Mouse (Mus musculus): ENCODE results near the gene Palm2.

The Palm2 gene

DNA sequence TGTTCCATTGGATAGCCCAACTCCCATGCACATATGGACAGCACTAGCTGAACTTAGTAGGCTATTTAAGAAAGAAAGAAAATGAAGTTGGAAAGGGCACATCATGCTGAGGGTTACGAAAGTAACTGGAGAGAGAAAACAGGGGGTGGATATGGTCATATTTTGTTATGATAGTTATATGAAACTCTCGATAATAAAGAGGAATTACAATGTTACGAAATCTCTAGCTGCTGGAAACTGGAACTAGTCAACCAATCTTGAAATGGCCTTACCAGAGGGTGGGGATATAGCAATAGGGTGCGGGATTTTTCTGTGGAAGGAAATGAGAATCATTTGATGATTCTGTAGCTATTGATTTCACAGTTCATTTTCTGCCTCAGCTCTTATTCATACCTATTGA is 180.6 kb downstream of the Palm2 start:
- DNase-seq (ENCODE audit: extremely low spot score) = no peak

DNA sequence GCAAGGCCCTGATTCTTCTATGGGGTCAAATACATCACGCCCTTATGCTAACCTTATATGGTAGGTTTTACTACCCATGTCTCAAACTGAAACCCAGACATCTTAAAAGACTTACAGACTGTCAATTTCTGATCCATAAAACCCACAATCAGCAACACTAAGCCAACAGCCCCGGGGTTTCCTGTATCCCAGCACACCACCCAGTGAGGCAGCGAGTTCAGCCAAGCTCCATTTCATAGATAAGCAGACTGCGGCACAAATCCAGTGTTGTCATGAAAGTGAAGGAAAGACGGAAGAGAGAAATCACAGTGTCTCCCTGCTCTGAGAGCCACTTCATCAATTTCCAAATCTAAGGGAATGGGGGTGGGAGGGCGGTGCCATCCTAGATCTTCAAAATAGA is 184.7 kb downstream of the Palm2 start:
- no peak for DNase-seq (ENCODE audit: extremely low spot score)

DNA sequence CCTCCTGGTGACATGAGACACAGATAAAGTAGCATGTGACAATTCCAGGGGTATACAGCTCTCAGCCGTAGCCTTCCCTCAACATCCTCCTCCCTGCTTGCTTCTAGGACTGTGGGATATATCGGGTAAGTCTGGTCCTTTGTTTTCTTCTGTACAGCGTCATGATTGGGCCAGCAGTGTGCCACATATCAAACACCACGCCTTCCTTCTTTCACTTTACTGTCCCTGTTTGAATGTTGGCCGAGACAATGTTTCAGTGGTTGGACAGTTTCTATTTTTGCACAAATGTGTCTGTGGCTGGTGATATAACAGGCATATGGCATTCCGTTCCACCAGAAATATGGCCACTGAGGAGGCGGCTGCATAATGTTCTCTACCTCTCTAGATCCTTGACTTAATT is 188.8 kb downstream of the Palm2 start:
- DNase-seq (ENCODE audit: extremely low spot score) = no peak

DNA sequence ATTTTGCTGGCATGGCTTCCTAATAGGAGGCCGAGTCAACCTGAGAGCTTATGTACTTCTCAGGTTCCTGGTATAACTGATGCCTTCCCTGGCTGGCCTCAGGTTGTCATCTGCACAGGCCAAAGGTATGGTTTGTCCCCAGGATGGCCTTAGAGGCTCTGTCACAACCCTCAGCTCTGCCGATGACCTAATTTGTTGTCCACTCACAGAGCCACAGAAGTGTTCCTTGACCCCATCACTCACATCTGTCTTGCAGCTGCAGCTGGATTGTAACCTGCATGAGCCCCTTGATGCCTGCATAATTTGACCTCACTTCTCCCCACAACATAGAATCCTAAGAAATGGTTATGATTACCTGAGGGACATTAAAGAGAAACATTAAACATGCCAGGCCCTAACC is 190.8 kb downstream of the Palm2 start:
- no peak for DNase-seq (ENCODE audit: extremely low spot score)

DNA sequence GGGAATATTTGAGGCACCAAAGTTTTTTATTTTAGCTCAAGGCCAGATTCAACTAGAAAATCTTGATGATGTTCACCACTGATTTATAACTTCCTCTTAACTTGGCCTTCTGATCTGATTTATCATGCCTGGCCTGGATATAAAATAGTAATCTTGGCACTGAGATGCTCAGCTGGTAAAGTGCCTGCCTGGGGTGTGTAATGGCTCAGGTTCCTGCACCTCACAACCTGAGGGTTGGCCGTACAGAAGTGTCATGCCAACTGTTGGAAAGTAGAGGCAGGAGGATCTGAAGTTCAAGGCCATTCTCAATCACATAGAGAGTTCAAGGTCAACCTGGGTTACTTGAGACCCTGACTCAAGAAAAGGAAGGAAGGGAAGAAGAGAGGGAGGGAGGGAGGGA is 191.3 kb downstream of the Palm2 start:
- no peak for DNase-seq (ENCODE audit: extremely low spot score)

DNA sequence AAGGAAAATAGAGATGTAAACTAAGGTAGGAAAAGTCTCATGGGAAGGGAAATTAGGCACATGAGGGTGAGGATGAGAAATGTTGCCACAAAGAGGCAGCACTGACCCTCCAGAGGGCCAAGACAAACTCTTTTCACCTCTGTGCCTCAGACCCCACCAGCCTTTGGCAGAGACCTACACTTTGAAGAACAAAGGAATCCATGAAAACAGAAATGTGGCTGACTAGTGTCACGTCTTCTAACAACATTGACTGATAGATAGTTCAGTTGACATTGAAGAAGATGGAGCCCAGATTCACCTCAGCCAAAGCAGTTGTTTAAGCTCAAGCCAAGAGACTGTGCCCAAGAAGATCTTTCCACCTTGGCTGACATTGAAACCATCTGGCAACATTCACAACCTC is 191.7 kb downstream of the Palm2 start:
- no peak for DNase-seq (ENCODE audit: extremely low spot score)

DNA sequence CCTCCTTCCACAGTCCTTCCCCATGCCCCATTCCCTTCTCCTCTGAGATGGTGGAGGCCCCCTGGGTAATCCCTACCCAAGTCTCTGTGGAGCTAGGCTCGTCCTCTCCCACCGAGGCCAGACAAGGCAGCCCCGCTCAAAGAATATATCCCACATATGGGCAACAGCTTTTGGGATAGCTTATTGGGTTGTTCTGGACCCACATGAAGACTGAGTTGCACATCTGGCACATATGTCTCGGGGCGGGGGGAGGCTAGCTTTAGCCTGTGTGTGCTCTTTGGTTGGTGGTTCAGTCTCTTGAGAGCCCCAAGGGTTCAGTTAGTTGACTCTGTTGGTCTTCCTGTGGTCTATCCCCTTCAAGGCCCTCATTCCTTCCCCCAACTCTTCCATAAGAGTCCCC is 192.9 kb downstream of the Palm2 start:
- no peak for DNase-seq (ENCODE audit: extremely low spot score)

DNA sequence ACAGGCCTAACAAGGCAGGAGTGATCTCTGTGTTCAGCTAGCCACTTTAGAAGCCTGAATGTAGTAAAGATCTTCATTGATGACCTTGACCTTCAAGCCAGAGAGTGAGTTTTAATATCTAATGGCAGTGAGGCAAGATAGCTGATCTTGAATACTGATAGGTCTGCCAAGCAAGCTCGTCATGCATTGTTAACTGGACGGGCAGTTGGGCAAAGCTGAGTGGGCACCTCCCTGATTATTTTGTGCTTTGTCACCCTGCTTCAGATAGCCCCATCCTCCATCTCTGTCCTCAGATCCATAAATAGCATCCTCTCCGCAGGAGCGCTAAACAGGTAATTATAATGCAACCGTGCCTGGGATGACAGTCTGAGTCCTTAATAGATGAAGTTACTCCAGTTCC is 198.3 kb downstream of the Palm2 start:
- DNase-seq (ENCODE audit: extremely low spot score) = no peak

DNA sequence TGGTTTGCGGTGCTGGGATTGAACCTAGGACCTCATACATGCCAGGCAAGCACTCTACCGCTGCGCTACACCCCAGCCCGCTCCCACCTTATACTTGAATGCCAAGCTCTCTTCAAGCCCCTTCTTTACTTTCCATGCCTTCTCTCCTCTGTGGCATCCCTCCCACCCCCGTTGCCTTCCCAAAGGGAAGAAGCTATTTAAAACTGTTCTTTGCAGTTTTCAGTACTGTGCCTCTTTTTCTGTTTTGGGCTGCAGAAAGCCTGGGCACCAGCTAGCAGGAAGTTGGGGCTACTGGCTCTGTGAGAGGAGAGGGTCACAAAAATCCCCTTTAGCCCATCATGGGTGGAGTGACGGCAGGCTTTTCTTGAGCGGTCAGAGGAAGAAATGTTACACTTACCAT is 199.0 kb downstream of the Palm2 start:
- DNase-seq (ENCODE audit: extremely low spot score) = no peak

DNA sequence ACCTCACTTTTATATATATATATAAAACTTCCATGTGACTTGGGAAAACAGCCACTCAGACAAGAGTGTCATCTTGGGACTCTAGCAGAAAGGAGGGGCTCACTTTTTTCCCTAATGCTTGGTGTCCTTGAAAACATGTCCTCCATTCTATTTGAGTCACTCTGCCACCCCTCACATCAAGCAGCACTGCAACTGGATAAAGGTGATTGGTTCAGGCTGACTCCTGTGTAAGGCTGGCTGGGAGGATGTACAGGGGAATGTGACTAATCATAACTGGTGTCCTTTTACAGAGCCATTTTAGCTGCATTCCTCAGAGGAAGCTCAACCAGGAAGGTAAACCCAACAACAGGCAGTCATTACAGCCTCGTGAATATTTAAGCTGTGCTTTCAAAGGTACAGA is 200.9 kb downstream of the Palm2 start:
- no peak for DNase-seq (ENCODE audit: extremely low spot score)

DNA sequence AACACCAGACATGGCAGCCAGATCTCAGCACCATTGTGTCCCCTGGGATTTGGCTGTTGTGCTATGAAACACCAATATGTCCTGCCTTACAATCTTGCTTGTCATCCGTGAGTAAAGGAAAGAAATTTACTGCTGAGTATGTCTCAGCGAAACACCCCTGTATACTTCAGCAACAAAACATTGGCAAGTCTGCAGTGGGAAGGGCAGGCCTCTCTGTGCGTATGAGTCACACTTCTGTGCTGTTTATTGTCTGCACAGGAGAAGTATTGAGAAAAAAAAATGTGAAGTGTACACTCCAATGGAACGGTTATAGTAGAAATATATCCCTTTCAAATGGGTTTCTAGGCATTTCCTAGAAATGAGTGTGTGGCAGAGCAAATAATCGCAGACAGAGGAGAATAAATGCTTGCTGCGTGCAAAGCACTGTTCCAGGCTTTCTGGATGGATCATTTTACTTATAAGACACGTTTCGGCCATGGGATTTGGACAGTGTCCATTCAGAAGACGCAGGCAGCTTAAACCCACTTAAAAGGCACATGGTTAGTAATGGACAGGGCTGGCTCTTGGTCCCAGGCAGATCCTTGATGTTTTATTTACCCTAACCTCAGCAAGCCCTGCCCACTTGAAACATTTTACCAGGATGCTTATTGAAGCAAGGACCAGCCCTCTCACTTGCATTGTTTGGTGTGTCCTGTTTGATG is 202.9 kb downstream of the Palm2 start:
- no peak for DNase-seq (ENCODE audit: extremely low spot score)

DNA sequence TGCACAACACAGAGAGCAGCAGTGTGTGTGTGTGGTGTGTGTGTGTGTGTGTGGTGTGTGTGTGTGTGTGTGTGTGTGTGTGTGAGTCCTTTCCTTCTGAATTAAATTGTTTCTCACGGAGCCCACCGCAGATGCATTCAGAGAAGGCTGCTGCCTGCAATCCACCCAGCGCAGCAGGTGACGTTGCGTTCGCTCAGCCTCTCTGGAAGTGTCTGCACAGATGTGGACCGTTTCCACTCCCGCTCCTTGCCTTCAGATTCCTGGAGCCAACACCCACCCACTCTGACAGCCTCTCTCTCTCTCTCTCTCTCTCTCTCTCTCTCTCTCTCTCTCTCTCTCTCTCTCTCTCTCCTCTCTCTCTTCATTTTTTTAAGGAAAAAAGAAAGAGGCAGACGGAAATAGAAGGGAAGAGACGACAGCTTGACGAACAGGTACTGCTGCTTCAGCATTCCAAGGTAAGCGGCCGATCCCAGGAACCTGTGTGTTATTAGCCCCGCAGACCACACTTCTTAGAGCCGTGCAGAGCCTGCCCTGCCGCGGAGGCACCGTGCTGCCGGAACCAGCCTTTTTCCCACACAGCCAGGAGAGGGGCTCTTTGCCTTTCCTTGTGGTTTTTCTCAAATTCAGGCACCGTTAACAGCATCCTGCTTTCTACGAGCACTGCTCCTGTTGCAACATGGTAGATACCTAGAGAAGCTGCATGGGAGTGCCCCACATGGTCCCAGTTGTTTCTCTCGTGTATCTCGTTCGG is 203.8 kb downstream of the Palm2 start:
- peak; percentile 29 for DNase-seq (ENCODE audit: extremely low spot score)

DNA sequence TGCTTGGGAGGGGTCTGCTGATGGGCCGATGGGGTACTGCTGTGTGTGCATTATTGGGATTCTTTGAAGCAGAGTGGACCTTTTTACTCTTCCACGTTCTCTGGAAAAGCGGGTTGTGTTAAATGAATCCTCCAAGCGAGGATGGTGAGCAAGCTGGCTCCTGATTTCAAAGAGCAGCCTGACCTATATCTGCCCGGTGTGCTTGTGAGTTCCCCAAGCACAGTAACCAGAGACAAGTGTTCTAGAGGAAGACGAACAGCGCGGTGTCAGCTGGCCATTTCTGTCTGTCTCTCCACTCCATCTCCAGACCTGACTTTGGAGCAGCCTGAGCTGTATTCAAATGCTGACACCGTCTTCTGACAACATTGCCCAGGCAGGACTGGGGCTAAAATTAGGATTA is 204.9 kb downstream of the Palm2 start:
- DNase-seq (ENCODE audit: extremely low spot score) = no peak

DNA sequence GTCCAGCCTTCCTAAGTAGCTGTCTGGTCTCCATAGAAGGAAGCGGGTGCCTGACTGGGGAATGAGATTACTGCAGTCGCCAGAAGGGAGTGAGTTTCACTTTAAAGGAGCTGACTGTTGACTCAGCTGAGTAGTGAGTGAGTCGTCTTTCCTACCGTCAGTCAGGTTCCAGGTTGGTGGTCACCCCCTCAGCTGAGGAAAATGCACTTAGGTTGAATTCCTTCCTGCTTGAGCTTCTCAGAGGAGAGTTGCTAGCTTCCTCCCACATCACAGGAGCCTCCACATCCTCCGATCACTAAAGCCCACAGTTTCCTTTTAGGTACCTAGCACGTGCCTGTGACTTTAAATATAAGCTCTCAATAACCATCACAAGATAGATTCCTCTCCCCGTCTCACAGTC is 206.2 kb downstream of the Palm2 start:
- no peak for DNase-seq (ENCODE audit: extremely low spot score)

DNA sequence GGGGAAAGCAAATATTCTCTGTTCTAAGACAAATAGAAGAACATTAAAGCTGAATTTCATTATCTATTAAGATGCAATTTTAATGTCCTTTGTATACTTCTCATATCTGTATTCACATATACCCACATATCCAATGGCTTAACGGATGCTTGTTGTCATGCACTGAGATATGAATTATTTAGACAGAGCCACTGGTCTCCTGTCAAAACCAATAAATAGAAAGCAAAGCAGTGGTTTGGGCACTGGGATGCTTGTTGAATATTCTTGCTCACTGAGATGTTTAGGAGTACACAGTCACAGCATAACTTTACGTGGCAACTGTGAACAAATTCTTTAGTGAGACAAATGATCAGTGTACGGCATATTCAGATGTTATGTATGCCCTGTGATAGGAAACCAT is 206.9 kb downstream of the Palm2 start:
- no peak for DNase-seq (ENCODE audit: extremely low spot score)

DNA sequence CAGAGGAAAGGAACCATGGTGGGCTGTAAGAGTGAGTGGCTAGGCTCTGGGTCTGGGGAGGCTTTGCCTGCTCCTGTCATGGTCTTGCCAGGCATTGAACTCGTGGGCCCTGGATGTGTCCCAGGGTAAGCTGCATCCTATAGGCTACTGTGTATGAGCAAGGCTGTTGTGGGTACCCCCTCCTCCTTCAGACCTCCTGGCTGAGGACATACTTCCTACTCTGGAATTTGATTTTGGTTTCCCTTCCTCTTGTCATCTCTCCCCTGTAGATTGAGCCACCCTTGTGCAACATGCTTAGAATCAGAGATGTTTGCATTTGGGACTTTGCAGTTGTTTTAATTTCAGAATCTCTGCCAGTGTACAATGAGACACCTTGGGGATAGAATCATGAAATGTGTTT is 216.9 kb downstream of the Palm2 start:
- no peak for DNase-seq (ENCODE audit: extremely low spot score)

DNA sequence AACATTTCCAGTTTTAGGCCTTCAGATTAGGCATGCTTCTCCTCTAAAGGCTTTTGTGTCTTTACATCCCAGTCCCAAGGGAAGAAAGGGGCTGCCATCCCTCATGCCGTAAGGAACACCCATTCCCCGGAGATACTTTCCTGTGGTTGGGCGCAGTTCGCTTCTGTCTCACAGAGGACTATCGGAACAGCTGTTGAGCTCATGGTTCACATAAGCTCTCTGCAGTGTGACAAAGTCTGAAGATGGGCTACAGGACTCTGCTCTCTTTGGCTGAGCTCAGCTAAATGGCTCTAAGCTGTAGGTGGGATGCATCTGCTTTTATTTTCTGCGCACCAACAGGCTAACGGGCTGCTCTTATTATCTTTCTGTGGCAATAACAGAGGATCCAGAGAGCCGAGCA is 217.5 kb downstream of the Palm2 start:
- no peak for DNase-seq (ENCODE audit: extremely low spot score)

DNA sequence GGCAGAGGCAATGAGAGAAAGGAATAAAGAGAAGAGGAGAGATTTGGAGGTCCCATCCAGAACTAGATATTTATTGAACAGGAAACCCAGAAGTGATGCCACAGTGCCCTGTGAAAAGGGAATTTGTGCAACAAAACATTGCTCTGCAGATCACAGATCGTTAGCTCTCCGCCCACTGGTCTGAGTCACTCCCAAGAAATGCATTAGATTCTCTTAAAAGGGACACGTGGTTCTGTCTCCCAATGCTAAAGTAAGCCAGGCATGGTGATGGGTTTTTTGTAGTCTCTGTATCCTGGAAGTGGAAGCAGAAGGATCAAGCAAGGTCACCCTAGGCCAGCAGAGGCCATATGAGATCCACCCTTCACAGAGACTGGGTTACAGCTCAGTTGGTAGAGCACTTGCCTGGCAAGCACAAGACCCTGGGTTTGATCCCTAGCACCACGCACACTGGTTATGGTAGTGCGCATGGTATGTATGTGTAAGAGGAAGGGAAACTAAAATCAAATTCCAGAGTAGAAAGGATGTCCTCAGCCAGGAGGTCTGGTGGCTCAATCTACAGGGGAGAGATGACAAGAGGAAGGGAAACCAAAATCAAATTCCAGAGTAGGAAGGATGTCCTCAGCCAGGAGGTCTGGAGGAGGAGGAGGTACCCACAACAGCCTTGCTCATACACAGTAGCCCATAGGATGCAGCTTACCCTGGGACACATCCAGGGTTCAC is 218.3 kb downstream of the Palm2 start:
- DNase-seq (ENCODE audit: extremely low spot score) = no peak

DNA sequence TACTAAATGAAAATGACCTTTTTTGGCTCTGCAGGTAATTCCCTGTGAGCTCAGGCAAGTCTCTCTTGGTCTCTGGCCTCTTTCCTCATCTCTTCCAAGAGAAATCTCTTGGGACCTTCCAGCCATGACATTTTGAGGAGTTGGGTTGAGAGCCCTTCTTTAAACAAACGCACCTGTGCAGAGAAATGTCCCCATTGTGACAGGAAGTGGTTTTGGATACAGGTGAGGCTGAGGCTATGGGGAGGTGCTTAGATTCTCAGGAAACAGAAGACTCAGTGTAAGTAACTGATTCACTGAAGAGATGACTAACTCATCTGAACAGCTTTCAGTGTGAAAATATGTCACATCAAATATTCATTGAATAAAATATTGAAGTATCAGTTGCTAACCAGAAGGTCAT is 221.9 kb downstream of the Palm2 start:
- DNase-seq (ENCODE audit: extremely low spot score) = no peak

DNA sequence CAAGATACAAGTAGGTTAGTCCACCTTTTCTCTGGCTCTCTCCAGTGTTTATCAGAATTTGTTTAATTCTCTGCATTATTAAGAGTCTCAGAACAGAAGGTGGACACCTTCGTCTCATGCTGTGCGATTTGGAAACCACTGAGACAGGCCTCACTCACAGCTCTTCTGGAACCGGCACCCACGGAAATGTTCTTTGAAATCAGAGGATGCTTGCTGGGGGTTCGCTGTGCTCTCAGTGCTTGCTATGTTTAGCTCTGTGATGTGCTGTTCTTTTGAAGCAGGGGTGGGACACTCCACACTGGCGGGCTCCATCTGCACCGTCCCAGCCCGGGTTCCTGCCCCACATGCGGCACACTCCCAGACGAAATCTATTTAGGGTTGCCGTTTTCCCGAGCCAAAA is 222.3 kb downstream of the Palm2 start:
- DNase-seq (ENCODE audit: extremely low spot score) = no peak

DNA sequence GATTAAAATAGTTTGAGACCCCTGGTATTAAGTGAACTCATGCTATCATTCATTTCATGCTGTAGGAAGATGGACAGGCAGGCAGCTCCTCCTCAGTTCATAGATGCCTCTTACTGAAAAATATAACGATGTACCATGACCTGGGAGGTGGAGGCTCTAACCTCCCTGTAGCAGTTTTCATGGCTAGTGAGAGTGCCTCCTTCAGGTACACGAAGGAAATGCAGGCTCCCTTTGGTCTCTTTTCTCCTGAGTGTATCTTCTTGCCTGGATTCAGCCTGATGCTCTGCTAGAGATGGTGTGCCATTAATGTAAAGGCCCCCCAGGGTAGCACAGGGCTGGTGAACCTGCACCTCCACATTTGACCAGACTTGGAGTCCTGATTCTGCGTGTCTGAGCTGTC is 222.8 kb downstream of the Palm2 start:
- DNase-seq (ENCODE audit: extremely low spot score) = no peak

DNA sequence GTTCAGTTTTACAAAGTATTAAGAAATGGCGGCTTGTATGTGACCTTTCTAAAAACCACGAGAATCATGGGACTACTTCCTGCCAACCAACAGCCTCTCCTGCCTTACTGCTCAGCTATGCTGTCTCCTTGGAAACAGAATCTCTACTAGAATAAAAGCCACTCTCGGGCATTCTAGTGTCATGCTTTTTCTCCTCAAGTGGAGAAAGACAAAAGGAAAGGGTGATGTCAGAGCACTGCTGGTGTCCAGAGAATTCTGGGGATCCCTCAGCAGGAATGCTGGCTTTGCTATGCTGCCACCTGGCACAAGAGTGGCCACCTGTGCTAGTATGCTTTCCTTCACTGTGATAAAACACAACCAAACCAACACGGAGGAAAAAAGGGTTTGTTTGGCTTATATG is 226.4 kb downstream of the Palm2 start:
- peak; percentile 35 for DNase-seq (ENCODE audit: extremely low spot score)

DNA sequence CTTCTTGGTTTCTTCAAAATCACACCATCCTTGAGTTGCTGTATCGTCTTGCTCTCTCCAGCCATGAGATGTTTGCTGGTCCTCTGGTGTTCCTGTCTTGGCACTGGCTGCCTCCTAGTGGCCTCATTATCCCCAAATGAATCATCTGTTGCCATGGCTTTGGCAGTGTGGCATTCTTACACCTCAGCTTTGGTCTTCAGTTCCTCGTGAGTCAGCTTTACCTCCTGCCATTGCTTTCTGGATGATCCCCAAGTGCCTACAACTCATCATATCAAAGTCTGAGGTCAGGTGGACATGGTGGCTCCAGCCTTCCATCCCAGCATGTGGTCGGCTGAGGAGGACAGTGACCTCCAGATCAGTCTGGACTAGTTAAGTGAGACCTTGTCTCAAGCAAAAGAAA is 232.1 kb downstream of the Palm2 start:
- DNase-seq (ENCODE audit: extremely low spot score) = no peak
